Comparison of ENCODE assay signal across 10 mouse cellular contexts in genomic region chr7:96813036-96813435, GRCm38 (mm10).
DNase-seq lines count a peak whose midpoint lies in the region; ATAC-seq and TF ChIP-seq lines count a peak whose summit lies in the region.
"Had no signal": no experiment of that assay in that cellular context is flagged by ENCODE, and none has a peak within 500 bp of the region (broad histone marks: within the 10 kb centered on the region; RNA-seq: fewer than 3 reads in every experiment).

No protein-coding gene starts in this region.

- TF ChIP-seq CTCF in layer of hippocampus, adult 2 months (conservative IDR thresholded peaks at IDR 0.05), result no peak

- no peak overlapping the region for H3K9ac ChIP-seq in embryonic facial prominence, embryonic 13.5 days
- no peak overlapping the region for H3K9ac ChIP-seq in hindbrain, embryonic 13.5 days
- H3K9ac ChIP-seq in limb, embryonic 13.5 days, result no peak overlapping the region
- H3K9ac ChIP-seq: hindbrain, embryonic 15.5 days had no signal

- H3K4me1 ChIP-seq in embryonic facial prominence, embryonic 13.5 days, result peaks cover 32% of the 10 kb centered on the region
- peaks cover 31% of the 10 kb centered on the region for H3K4me1 ChIP-seq in hindbrain, embryonic 13.5 days (replicated peaks)
- peaks cover 49% of the 10 kb centered on the region for H3K4me1 ChIP-seq in limb, embryonic 13.5 days

- peak overlapping the region; percentile 6; the same call in 1 of the 2 replicates for H3K27ac ChIP-seq in layer of hippocampus, adult 2 months
- H3K27ac ChIP-seq in embryonic facial prominence, embryonic 13.5 days, result peak overlapping the region; percentile 76
- H3K27ac ChIP-seq in hindbrain, embryonic 13.5 days, result 0 out of 2 replicates have a peak overlapping the region, but pooled peaks have one; percentile 8
- peak overlapping the region; percentile 76 for H3K27ac ChIP-seq in limb, embryonic 13.5 days
- H3K27ac ChIP-seq: hindbrain, embryonic 15.5 days had no signal

- WGBS in embryonic facial prominence, embryonic 13.5 days, result 63% methylated on average over 5 of the region's 5 CpGs
- WGBS in hindbrain, embryonic 13.5 days, result 54% methylated on average over 5 of the region's 5 CpGs
- 68% methylated on average over 5 of the region's 5 CpGs for WGBS in limb, embryonic 13.5 days

- H3K4me2 ChIP-seq in embryonic facial prominence, embryonic 13.5 days, result no peak overlapping the region
- H3K4me2 ChIP-seq in hindbrain, embryonic 13.5 days, result no peak overlapping the region
- H3K4me2 ChIP-seq in limb, embryonic 13.5 days (replicated peaks), result peak overlapping the region; percentile 9; the same call in 1 of the 2 replicates
- H3K4me2 ChIP-seq: hindbrain, embryonic 15.5 days had no signal

- H3K36me3 ChIP-seq in embryonic facial prominence, embryonic 13.5 days, result 0 out of 2 replicates have a peak, but pooled peaks cover 6% of the 10 kb centered on the region
- no peaks in the 10 kb centered on the region for H3K36me3 ChIP-seq in hindbrain, embryonic 13.5 days
- no peaks in the 10 kb centered on the region for H3K36me3 ChIP-seq in limb, embryonic 13.5 days
- H3K36me3 ChIP-seq: hindbrain, embryonic 15.5 days had no signal

- no peaks in the 10 kb centered on the region for H3K27me3 ChIP-seq in embryonic facial prominence, embryonic 13.5 days
- 0 out of 2 replicates have a peak, but pooled peaks cover 5% of the 10 kb centered on the region for H3K27me3 ChIP-seq in hindbrain, embryonic 13.5 days
- H3K27me3 ChIP-seq in limb, embryonic 13.5 days, result no peaks in the 10 kb centered on the region

- no peak for ATAC-seq in embryonic facial prominence, embryonic 13.5 days (ENCODE audit: insufficient number of reproducible peaks, insufficient read depth, low FRiP score, low TSS enrichment, low read depth)
- ATAC-seq in hindbrain, embryonic 13.5 days (ENCODE audit: low FRiP score), result no peak; the same call in 1 of the 2 replicates
- no peak for ATAC-seq in limb, embryonic 13.5 days (ENCODE audit: low FRiP score, low read depth)
- ATAC-seq in CD4-positive, CD25-positive, alpha-beta regulatory T cell, adult 4 months, result no peak

- H3K4me3 ChIP-seq in layer of hippocampus, adult 2 months, result no peak overlapping the region
- no peak overlapping the region for H3K4me3 ChIP-seq in embryonic facial prominence, embryonic 13.5 days
- H3K4me3 ChIP-seq in hindbrain, embryonic 13.5 days, result no peak overlapping the region
- no peak overlapping the region for H3K4me3 ChIP-seq in limb, embryonic 13.5 days
- H3K4me3 ChIP-seq: hindbrain, embryonic 15.5 days had no signal

- H3K9me3 ChIP-seq in embryonic facial prominence, embryonic 13.5 days, result no peaks in the 10 kb centered on the region
- no peaks in the 10 kb centered on the region for H3K9me3 ChIP-seq in hindbrain, embryonic 13.5 days
- H3K9me3 ChIP-seq in limb, embryonic 13.5 days, result no peaks in the 10 kb centered on the region
- H3K9me3 ChIP-seq: hindbrain, embryonic 15.5 days had no signal

- DNase-seq in layer of hippocampus, adult 2 months (ENCODE audit: low spot score in 2 of 2), result no peak
- DNase-seq in layer of hippocampus, adult 8-10 months (ENCODE audit: low spot score in 2 of 2), result no peak
- DNase-seq in cerebellum, adult 11-12 months, result no peak
- DNase-seq in layer of hippocampus, postnatal 14 days (ENCODE audit: low spot score in 2 of 2), result no peak
- DNase-seq: adrenal gland, postnatal 36 days had no signal

Comparison
In these comparisons a context has a peak if more than half of its experiments do, and no peak if none do; other contexts are left out.
1. H3K27ac ChIP-seq: peak in every context shown above with its lines; median percentile 76 in embryonic facial prominence, embryonic 13.5 days; 76 in limb, embryonic 13.5 days; 8 in hindbrain, embryonic 13.5 days; 6 in layer of hippocampus, adult 2 months.